10 mouse cellular contexts compared by ENCODE assay signal in genomic region chr11:95126272-95127245, GRCm38 (mm10). TPM values are rescaled to one million over a fixed set of nuclear protein-coding genes. Genes with fewer than 3 reads are reported as not detected.
A peak's percentile ranks its signal among the peaks of the same experiment; 100 is the strongest.
DNase-seq lines count a peak whose midpoint lies in the region; ATAC-seq lines count a peak whose summit lies in the region.
"Had no signal": no experiment of that assay in that cellular context is flagged by ENCODE, and none has a peak within 500 bp of the region (broad histone marks: within the 10 kb centered on the region; RNA-seq: fewer than 3 reads in every experiment).

No protein-coding gene starts in this region.

- DNase-seq in gastrocnemius, postnatal 14 days, result peak; percentile 42
- DNase-seq in gastrocnemius, adult 8-10 months (ENCODE audit: low spot score in 2 of 2), result no peak
- peak; percentile 53 for DNase-seq in 416B (ENCODE audit: low read depth)
- peak; percentile 90 for DNase-seq in embryonic facial prominence, embryonic 14.5 days (ENCODE audit: low spot score)
- peak; percentile 85 for DNase-seq in retina, postnatal 1 day
- DNase-seq in right cerebral cortex, adult 18-20 months, result no peak
- DNase-seq in thymus, adult 18-20 months, result no peak

- peak overlapping the region; percentile 10; the same call in 1 of the 2 replicates for H3K9ac ChIP-seq in embryonic facial prominence, embryonic 14.5 days (ENCODE audit: low read depth, low read length)
- no peak overlapping the region for H3K9ac ChIP-seq in limb, embryonic 13.5 days

- H3K9me3 ChIP-seq in embryonic facial prominence, embryonic 14.5 days (ENCODE audit: control insufficient read depth, low read length), result no peaks in the 10 kb centered on the region
- H3K9me3 ChIP-seq in limb, embryonic 13.5 days, result no peaks in the 10 kb centered on the region

- H3K4me2 ChIP-seq in embryonic facial prominence, embryonic 14.5 days (ENCODE audit: low read depth, low read length), result peak overlapping the region; percentile 48
- peak overlapping the region; percentile 53 for H3K4me2 ChIP-seq in limb, embryonic 13.5 days (replicated peaks)

- H3K4me3 ChIP-seq in embryonic facial prominence, embryonic 14.5 days (ENCODE audit: low read depth, low read length), result peak overlapping the region; percentile 14; the same call in 1 of the 2 replicates
- H3K4me3 ChIP-seq in limb, embryonic 13.5 days, result 0 out of 2 replicates have a peak overlapping the region, but pooled peaks have one; percentile 4
- H3K4me3 ChIP-seq: heart, adult 2 months had no signal

- H3K27me3 ChIP-seq in embryonic facial prominence, embryonic 14.5 days (replicated peaks; ENCODE audit: control insufficient read depth, insufficient read depth, low read length), result peaks cover 31% of the 10 kb centered on the region
- peaks cover 79% of the 10 kb centered on the region for H3K27me3 ChIP-seq in limb, embryonic 13.5 days

- no peak overlapping the region; the same call in 1 of the 2 replicates for H3K27ac ChIP-seq in embryonic facial prominence, embryonic 14.5 days (replicated peaks; ENCODE audit: low read depth, low read length)
- 0 out of 2 replicates have a peak overlapping the region, but pooled peaks have one; percentile 22 for H3K27ac ChIP-seq in limb, embryonic 13.5 days
- H3K27ac ChIP-seq: heart, adult 2 months had no signal

- H3K36me3 ChIP-seq in embryonic facial prominence, embryonic 14.5 days (ENCODE audit: control insufficient read depth, insufficient read depth, low read length), result no peaks in the 10 kb centered on the region
- H3K36me3 ChIP-seq in limb, embryonic 13.5 days, result no peaks in the 10 kb centered on the region

- peaks cover 13% of the 10 kb centered on the region; the same call in 1 of the 2 replicates for H3K4me1 ChIP-seq in embryonic facial prominence, embryonic 14.5 days (ENCODE audit: control insufficient read depth, insufficient read depth, low read length)
- H3K4me1 ChIP-seq in limb, embryonic 13.5 days, result peaks cover 38% of the 10 kb centered on the region

- intact Hi-C loops in gastrocnemius, postnatal 14 days (cut with DNase I; ENCODE audit: low total_unique reads), result loop anchor here (5.0 kb wide), 1 partner anchor 91 kb away; no protein-coding TSS in a partner anchor

- ATAC-seq in embryonic facial prominence, embryonic 14.5 days (ENCODE audit: low read depth), result peak; percentile 85
- ATAC-seq in limb, embryonic 13.5 days (ENCODE audit: low FRiP score, low read depth), result peak; percentile 64
- ATAC-seq: Patski had no signal

- WGBS in embryonic facial prominence, embryonic 14.5 days, result 3% methylated on average over 18 of the region's 20 CpGs
- WGBS in limb, embryonic 13.5 days, result under 1% methylated on average over 20 of the region's 20 CpGs

RNA-seq across cellular contexts. Expression of gene Dlx3, which starts 6.6 kb away (rescaled TPM):
- not detected for total RNA-seq in gastrocnemius, postnatal 14 days (2021)
- not detected for total RNA-seq in gastrocnemius, adult 8-10 months (2022)
- 16.1 and 20.2 TPM in 2 replicates for polyA plus RNA-seq in embryonic facial prominence, embryonic 14.5 days (2014; fragmentation: Nextera tagmentation; extraction: Ambion mirVana)
- polyA plus RNA-seq in limb, embryonic 13.5 days (2015; fragmentation: Nextera tagmentation; extraction: Ambion mirVana), result 10.2 and 14.2 TPM in 2 replicates
- total RNA-seq: heart, adult 2 months had no signal
- polyA plus RNA-seq: heart, adult 2 months; Patski had no signal

RNA-seq across cellular contexts. Expression of gene Dlx4, which starts 19.5 kb away (rescaled TPM):
- not detected for total RNA-seq in gastrocnemius, postnatal 14 days (2021)
- total RNA-seq in gastrocnemius, adult 8-10 months (2022), result not detected
- 3.1 and 3.2 TPM in 2 replicates for polyA plus RNA-seq in embryonic facial prominence, embryonic 14.5 days (2014; fragmentation: Nextera tagmentation; extraction: Ambion mirVana)
- polyA plus RNA-seq in limb, embryonic 13.5 days (2015; fragmentation: Nextera tagmentation; extraction: Ambion mirVana), result 2.2 and 2.7 TPM in 2 replicates
- total RNA-seq: heart, adult 2 months had no signal

RNA-seq across cellular contexts. Expression of gene Itga3, which starts 50.0 kb away (rescaled TPM):
- 1 to 10 TPM; 3.5 to 4.0 TPM for total RNA-seq in gastrocnemius, postnatal 14 days (2021)
- total RNA-seq in gastrocnemius, adult 8-10 months (2022), result 1 to 10 TPM; 3.6 to 5.3 (median 4.1) TPM
- 8.3 and 9.4 TPM in 2 replicates for polyA plus RNA-seq in embryonic facial prominence, embryonic 14.5 days (2014; fragmentation: Nextera tagmentation; extraction: Ambion mirVana)
- polyA plus RNA-seq in limb, embryonic 13.5 days (2015; fragmentation: Nextera tagmentation; extraction: Ambion mirVana), result 6.4 and 8.9 TPM in 2 replicates

Comparison
In these comparisons a context has a peak if more than half of its experiments do, and no peak if none do; other contexts are left out.
1. DNase-seq: peak in gastrocnemius, postnatal 14 days (single experiment), 416B (single experiment), embryonic facial prominence, embryonic 14.5 days (single experiment) and retina, postnatal 1 day (single experiment); none in gastrocnemius, adult 8-10 months (0 of 2), right cerebral cortex, adult 18-20 months (single experiment) and thymus, adult 18-20 months (0 of 2).